Mouse (Mus musculus) bone marrow macrophage, adult 2 months (primary cell): ENCODE data around the gene Nt5c3.

Experiments
- CTCF ChIP-seq: IDR thresholded peaks from 2 replicates; pipeline ENCODE4 v1.5.1; 2012; ENCODE audit warnings: low read depth, mild to moderate bottlenecking, low read length, moderate library complexity
- POLR2A ChIP-seq: IDR thresholded peaks from 2 replicates; pipeline ENCODE4 v1.6.1; 2012; ENCODE audit warnings: mild to moderate bottlenecking, low read depth, low read length, borderline replicate concordance

GRCm38 (mm10) chr6:56907973-56908372, 15.8 kb downstream of the Nt5c3 start:
- TF ChIP-seq CTCF (no peak), POLR2A (no peak)
